Mouse (Mus musculus) kidney, postnatal 36 days (tissue): ENCODE data around the gene Cdkl4.

Experiments
- DNase-seq, 2 experiments: peaks; one replicate each; pipeline ENCODE4 v3.0.0; 2021 to 2022; ENCODE audit warnings: mixed read lengths in 2 of 2

The Cdkl4 gene

DNA sequence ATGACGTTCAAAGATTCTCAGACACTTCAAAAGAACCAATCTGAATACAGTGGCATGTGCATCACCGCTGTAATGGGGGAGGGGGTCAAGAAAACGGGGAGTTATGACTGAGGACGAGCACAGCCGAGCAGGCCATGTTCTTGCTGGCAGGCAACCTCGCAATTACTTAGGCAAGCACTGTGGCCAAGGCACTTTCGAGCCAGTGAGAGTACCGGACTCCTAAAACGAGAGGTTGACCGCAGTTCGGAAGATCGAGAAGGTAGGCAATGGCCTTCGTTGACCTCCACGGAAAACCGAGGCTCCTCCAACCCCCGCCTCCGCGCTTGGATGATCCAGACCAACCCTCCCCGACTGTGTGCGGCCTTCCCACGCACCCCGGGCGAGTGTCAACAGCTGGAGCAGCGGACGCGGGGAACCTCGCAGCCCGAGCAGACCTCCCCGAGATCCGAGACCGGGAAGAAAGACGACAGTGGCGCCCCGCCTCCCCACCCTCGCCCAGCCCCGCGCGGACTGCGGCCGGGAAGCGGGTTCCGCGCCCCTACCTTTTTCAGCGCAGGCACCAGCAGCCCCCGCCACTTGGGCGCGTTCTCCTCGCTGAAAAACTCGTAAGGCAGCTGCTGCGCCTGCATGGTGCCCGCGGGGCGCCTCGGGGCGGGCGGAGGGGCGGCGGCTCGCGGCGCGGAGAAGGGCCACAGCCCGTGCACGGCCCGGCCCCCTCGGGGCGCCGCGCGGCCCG, 98.2 kb downstream of the Cdkl4 start:
- DNase-seq: peak; percentile 47 to 77

DNA sequence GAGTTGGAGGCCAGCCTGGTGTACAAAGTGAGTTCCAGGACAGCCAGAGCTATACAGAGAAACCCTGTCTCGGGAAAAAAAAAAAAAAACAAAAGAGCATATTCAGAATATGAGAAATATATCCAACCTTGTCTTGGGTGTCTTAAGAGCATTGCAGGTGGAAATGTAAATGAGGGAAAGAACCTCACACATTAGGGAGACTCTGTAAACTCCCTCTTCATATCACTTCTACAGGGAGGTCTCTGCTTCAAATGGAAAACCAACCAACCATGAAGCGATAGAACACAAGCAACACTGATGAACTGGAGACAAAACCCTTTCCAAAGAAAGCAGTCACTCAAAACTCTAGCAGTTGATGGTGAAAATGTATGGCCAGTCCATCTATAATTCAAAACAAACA, 99.9 kb downstream of the Cdkl4 start:
- DNase-seq: no peak

DNA sequence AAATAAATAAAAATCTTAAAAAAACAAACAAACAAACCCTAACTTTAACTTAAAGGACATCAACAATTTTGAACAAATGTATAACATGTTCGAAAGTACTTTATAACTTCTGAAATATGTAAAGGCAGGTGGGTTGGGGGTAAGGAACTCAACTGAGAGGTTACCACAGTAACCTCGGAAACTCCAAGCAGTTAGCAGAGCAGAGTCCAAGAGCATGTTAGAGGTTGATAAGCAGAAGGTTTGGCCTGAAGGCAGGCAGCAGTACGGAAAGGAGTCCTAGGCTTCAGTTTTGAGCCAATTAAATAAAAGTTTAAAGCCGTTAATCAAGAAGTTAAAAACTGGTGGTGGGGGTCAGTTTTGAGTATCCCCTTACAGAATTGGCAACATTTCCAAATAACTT, 101.1 kb downstream of the Cdkl4 start:
- DNase-seq: no peak
